Mouse (Mus musculus): Measurements from ENCODE around the gene Tnfaip8l3. TPM values are rescaled to one million over a fixed set of nuclear protein-coding genes. Genes with fewer than 3 reads are reported as not detected.

The Tnfaip8l3 gene
- total RNA-seq (2021): 1 to 10 TPM; 2.9 to 4.0 TPM

DNA sequence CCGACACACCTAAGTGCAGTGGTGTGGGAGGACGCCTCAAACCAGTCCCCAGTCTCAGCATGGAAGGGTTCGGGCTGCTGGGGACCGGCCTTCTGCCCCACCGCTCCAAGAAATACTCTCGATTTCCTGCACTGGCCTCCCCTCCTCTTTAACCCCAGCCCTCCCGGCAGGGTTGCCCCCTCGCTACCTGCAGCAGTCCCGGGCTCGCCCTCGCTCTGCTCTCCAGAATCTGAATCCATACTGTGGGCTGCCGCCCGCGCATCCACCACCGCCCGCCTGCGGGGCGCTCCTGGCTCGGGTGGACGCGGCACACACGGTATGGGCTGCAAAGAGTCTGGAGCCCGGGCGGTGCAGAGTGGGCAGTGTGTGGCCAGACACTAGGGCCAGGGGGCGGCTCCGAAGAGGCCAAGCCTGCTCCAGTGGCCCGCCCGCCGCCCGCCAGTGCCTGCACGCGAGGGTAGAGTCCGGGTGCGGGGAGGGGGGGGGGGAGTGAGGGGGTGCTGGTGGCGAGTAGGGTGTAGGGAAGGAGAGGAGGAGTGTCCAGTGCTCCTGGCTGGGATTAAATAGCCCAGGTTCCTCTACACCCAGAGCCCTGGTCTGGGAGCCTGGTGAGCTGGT is at the start of gene Tnfaip8l3:
Gene Tnfaip8l3 (minus strand): TSS at position 357 of the 618 bp plus-strand sequence.
- intact Hi-C loops (cut with DNase I): no loop called here
- peak; percentile 42 for DNase-seq

DNA sequence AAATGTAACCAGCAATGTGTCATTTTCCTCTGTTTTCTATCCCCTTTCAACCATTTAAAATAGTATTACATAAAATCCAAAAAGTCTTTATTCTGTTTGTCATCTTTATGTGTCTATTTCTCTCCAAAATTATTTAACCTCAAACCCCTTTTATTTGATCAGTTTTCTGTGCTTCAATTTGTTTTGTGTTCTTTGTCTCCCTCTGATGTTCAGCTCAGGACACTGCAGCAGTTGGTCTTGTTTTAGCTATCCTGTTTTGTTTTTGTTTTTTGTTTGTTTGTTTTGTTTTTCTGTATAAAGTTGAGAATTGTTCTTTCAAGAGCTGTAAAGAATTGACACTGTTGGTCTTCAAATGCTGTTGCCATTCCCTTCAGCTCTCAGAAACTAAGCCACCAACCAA is 44.5 kb upstream of the Tnfaip8l3 start:
- intact Hi-C loops (cut with DNase I): loop anchor here (2.0 to 5.0 kb wide), 2 partner anchors 122 to 220 kb away; no protein-coding TSS in a partner anchor
- peak; percentile 10 for DNase-seq

DNA sequence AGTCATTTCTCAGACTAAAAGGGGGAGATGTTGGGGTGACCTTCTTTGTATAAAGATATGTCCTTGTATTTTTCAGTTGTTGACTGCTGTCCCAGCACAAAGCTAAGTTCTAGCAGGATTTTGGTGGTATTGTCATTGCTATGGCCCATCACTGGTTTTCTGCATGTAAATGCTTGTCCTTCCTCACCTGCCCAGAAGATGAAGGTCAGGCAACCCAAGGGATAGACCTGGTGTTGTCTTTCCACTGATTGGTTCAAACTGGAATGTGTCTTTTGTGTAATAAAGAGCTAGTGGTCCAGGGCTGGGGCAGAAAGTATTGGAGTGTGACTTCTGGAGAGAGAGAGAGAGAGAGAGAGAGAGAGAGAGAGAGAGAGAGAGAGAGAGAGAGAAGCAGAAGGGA is 30.4 kb upstream of the Tnfaip8l3 start:
- intact Hi-C loops (cut with DNase I): no loop called here
- DNase-seq: no peak

DNA sequence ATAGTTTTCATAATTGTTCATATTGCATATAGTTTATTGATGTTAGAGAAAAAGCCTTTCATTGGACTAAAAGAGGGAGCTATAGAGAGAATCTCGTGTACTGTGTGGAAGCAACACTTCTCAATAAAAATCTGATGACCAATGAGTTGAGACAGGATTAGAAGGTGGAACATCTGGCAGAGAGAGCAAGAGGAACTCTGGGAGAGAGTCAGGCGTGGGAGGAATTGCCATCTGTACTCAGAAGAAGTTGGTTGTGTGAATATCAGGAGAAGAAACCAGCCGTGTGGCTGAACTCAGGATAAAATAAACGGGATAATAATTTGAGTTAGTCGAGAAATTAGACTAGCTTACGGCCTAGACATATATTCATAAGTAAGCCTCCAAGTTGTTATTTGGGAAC is 28.9 kb upstream of the Tnfaip8l3 start:
- DNase-seq: no peak
- intact Hi-C loops (cut with DNase I): no loop called here

DNA sequence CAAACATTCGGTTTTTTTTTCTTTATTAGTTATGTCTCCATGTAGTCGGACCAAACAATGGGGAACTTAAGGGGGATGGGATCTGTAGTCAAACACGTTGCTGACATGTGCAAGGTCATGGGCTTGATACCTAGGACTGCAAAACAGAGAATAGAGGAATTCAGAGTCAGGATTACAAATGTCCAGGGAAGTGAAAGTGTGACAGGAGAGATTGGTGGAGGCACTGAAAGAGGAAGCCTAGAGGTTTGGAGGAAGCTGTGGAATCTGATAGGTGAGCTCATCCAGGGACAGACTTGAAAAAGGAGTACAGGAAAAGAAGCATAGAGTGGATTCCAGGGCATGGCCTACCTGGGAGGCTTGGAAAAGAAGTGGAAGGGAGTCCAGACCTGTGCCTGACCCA is 16.1 kb upstream of the Tnfaip8l3 start:
- DNase-seq: no peak
- intact Hi-C loops (cut with DNase I): no loop called here

- no peak for DNase-seq
- intact Hi-C loops (cut with DNase I): no loop called here
Measured at GRCm38 (mm10) chr9:54077740-54078139, 9.6 kb upstream of the Tnfaip8l3 start.

DNA sequence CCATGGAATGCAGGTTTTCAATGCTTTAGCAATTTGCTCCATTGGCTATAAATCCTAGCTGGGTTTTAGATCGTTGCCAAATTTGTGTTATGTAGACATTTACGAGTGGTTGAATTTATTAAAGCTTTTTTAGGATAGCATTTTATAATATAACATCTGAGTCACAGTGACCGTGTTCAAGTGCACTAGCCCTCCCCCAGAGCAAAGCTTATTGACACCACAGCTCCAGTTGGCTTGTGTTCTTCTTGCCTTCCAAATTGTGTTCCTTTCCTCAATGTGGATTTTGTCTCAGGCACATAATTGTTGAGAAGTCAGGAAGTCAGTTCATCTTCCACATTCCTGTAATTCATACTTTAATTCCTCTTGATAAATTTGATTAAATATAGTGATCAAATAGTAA is 6.7 kb upstream of the Tnfaip8l3 start:
- DNase-seq: no peak
- intact Hi-C loops (cut with DNase I): no loop called here

GRCm38 (mm10) chr9:54073688-54074087 is 5.5 kb upstream of the Tnfaip8l3 start:
- intact Hi-C loops (cut with DNase I): no loop called here
- no peak for DNase-seq

GRCm38 (mm10) chr9:54071474-54072095 is 3.4 kb upstream of the Tnfaip8l3 start:
- intact Hi-C loops (cut with DNase I): no loop called here
- DNase-seq: no peak

- intact Hi-C loops (cut with DNase I): no loop called here
Measured at GRCm38 (mm10) chr9:54069204-54069603, 1.0 kb upstream of the Tnfaip8l3 start.

DNA sequence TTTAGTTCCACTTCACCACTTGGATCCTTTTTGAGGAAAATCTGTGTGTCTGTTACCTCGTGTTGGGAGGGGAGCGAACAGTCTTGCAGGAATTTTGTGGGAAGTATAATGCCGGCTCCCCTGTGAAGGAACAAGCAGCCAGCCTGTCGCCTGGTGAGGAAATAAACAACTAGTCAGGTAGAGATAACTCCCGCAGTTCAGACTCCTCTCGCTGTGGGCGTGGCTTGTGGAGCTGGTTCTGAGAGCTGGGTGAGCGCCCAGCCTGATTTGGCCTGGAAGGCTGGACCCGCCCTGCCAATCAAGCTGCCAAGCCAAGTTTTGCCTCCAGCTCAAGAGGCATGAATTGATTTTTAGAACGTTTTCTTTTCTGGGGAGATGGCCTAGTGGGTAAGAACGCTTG is 589 bp upstream of the Tnfaip8l3 start:
- intact Hi-C loops (cut with DNase I): no loop called here
- DNase-seq: peak; percentile 83

More at GRCm38 (mm10) chr9:54069204-54069603, 1.0 kb upstream of the Tnfaip8l3 start:
- DNase-seq: no peak

GRCm38 (mm10) chr9:54067642-54068031 is 551 bp downstream of the Tnfaip8l3 start:
- intact Hi-C loops (cut with DNase I): no loop called here

DNA sequence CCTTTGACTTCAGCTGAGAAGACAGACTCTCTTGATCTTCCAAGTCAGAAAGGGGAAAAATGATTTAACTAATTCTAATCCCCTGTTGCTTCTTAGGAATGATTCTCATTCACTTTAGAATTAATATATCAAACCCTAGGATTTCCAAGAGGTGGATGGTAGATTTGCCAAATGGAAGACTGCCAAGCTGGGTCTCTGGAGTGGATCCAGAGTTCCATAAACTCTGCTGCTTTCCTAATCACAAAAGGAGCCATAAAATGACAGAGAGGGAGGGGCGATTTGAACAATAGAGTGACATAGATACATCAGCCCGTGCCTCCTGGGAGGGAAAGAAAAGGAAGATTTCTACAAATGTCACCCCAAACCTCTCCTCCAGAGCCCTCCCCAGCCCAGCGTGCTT is 3.4 kb downstream of the Tnfaip8l3 start:
- DNase-seq: peak; percentile 27
- intact Hi-C loops (cut with DNase I): no loop called here

More at GRCm38 (mm10) chr9:54067642-54068031, 551 bp downstream of the Tnfaip8l3 start:
- DNase-seq: no peak

- intact Hi-C loops (cut with DNase I): no loop called here
- DNase-seq: no peak
Measured at GRCm38 (mm10) chr9:54063655-54064054, 4.5 kb downstream of the Tnfaip8l3 start.

DNA sequence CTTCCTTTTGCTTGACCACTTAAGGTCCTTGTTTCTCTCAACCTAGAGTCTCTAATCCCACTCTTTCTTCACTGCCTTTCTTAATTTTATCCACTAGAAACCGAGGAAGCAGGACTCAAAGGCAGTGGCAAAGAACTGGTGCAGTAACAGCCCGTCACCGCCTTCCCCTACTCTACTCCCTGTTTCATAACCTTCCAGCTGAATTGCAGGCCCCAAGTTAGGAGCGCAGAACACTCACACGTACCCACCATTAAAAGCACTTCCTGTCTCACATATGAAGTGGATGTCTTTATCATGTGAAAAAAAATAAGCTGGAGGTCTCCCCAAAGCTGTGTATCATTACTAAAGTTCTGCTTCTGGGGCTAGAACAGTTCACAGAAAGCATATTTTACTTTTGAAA is 6.5 kb downstream of the Tnfaip8l3 start:
- DNase-seq: no peak
- intact Hi-C loops (cut with DNase I): no loop called here

- no peak for DNase-seq
Measured at GRCm38 (mm10) chr9:54051298-54052068, 16.7 kb downstream of the Tnfaip8l3 start.

GRCm38 (mm10) chr9:54048978-54049377 is 19.2 kb downstream of the Tnfaip8l3 start:
- DNase-seq: no peak
- intact Hi-C loops (cut with DNase I): no loop called here

More at GRCm38 (mm10) chr9:54051298-54052068, 16.7 kb downstream of the Tnfaip8l3 start:
- intact Hi-C loops (cut with DNase I): no loop called here

DNA sequence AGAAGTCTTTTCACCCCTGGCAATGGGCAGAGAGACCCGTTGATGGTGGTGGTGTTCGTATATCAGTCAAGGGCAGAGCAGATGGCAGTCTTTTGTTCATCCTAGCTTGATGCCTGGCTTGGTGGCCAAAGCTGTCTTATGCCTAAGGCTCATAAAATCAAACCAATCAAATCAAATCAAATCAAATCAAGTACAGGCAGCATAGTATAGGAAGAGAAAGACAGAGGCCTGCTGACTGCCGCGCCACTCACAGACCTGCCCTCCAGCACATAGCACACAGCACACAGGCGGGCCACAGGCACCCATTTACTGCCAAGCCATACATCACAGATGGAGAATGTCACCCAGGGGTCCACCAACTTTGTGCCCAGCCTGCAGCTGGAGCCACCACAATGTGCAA is 25.1 kb downstream of the Tnfaip8l3 start:
- peak; percentile 49 for DNase-seq
- intact Hi-C loops (cut with DNase I): no loop called here

DNA sequence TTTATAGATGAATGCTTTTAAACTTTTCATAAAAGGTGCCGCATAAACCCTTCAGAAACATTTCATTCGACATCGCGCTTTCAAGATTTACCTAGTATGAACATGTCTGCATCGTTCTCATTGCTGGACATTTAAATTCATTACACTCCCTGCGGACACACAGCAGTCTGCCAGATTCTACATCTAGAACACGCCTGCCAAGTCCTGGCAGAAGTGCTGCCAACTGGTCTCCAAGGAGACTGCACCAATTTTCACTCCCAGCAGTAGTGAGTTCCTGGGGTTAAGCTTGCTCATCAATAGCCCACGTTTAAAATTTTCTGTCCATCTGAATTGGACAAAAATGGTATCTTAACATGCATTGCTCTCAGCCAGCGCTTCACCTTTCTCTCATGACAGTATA is 30.5 kb downstream of the Tnfaip8l3 start:
- DNase-seq: peak; percentile 80
- intact Hi-C loops (cut with DNase I): no loop called here

GRCm38 (mm10) chr9:54034691-54035090 is 33.5 kb downstream of the Tnfaip8l3 start:
- DNase-seq: no peak
- intact Hi-C loops (cut with DNase I): no loop called here

DNA sequence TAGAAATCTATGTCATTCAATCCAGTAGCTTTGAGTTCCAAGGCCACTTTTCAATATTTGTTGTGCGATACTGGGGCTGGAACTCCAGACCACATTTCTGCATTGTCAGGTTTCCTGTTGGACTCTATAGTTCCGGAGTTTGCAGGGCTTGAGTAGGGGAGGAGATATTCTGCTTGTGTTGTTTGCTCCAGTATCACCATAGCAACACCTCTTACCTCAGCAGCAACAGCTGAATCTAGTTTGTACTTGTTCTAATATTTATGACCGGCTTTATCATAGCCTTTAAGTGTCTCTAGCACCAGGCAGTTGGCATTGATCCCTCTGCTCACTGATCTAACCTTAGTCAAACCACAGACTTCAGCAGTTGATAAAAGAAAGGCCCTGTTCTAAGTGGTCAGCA is 45.4 kb downstream of the Tnfaip8l3 start:
- intact Hi-C loops (cut with DNase I): no loop called here
- no peak for DNase-seq

- intact Hi-C loops (cut with DNase I): loop anchor here (10.0 kb wide), 1 partner anchor 340 kb away; no protein-coding TSS in a partner anchor
- DNase-seq: no peak
Measured at GRCm38 (mm10) chr9:53994528-53994927, 73.7 kb downstream of the Tnfaip8l3 start.
